Mouse (Mus musculus): ENCODE measurements around the gene Lmln. TPM values are rescaled to one million over a fixed set of nuclear protein-coding genes. Genes with fewer than 3 reads are reported as not detected.
A peak's percentile ranks its signal among the peaks of the same experiment; 100 is the strongest.

The Lmln gene
- polyA plus RNA-seq (2015; fragmentation: Nextera tagmentation; extraction: Ambion mirVana), result 3.4 and 4.5 TPM in 2 replicates

DNA sequence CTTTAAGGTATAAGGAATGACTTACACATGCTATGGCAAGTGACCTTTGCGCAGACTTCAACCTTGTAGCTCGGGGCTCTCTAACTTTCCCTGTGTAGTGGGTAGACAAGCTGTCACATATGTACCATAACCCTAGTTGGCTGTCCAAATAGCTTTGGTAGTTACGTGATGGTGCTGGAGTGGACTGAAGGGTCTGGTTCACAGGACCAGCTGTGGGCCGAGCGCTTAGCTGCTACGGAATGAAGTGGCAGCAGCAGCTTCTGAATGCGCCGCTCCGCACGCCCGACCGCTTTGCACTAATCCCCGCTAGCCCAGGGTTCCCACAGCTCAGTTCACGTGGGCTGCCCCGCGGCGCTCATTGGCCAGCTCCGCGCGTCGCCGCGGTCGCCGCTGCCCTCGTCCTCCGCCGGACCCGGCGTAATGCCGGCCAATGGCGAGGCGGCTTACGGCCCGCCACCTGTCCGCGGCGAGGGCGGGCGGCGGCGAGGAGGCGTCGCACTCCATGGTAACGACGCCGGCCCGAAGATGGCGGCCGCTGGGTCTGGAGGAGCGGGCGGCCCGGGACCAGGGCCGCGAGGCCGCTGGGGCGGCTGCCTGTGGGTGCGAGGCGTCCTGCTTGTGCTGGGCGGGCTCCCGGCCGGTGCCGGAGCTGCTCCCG, at the start of gene Lmln:
TSS of gene Lmln (plus strand) at position 498 of the 658 bp plus-strand sequence.
- H3K4me1 ChIP-seq (replicated peaks; ENCODE audit: control insufficient read depth, insufficient read depth, low read length), result peaks cover 30% of the 10 kb centered on the region
- peak within 1 kb of the TSS; percentile 77 for H3K4me2 ChIP-seq (ENCODE audit: low read length)
- no peaks in the 10 kb centered on the region for H3K9me3 ChIP-seq (ENCODE audit: control insufficient read depth, low read length)
- H3K27me3 ChIP-seq (replicated peaks; ENCODE audit: control insufficient read depth, insufficient read depth, low read length), result no peaks in the 10 kb centered on the region
- whole genome bisulfite sequencing, result under 1% methylated on average over 57 of the region's 64 CpGs
- peak within 1 kb of the TSS; percentile 87 for H3K4me3 ChIP-seq (replicated peaks; ENCODE audit: low read length)
- ATAC-seq, result peak; percentile 98
- H3K9ac ChIP-seq (replicated peaks; ENCODE audit: low read depth, low read length), result peak within 1 kb of the TSS; percentile 85
- peaks cover 25% of the 10 kb centered on the region for H3K36me3 ChIP-seq (ENCODE audit: control insufficient read depth, insufficient read depth)
- peak within 1 kb of the TSS; percentile 83 for H3K27ac ChIP-seq (ENCODE audit: low read length)

DNA sequence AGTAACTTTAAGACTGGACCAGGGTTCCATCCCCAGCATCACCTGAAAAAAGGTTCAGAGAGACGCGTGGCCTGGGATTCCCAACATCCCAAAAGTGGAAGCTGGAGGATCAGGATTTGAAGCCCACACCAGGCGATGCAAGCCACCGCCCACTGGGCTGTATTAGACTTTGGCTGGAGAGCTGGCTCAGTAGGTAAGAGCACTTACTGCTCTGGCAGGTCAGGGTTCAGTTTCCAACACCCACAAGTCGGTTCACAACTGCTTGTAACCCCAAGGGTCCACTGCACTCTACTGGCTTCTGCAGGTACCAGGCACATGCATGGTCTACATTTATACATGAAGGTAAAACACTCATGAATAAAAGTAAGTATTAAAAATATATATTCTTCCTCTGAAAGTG, 48.5 kb upstream of the Lmln start:
- WGBS, result 92% methylated on average over 5 of the region's 5 CpGs
- no peak for ATAC-seq
- H3K4me2 ChIP-seq (ENCODE audit: low read length), result no peak overlapping the region
- H3K27ac ChIP-seq (ENCODE audit: low read length), result no peak overlapping the region
- no peaks in the 10 kb centered on the region for H3K4me1 ChIP-seq (replicated peaks; ENCODE audit: control insufficient read depth, insufficient read depth, low read length)
- no peak overlapping the region for H3K4me3 ChIP-seq (replicated peaks; ENCODE audit: low read length)
- H3K27me3 ChIP-seq (replicated peaks; ENCODE audit: control insufficient read depth, insufficient read depth, low read length), result no peaks in the 10 kb centered on the region
- no peaks in the 10 kb centered on the region for H3K9me3 ChIP-seq (ENCODE audit: control insufficient read depth, low read length)
- H3K9ac ChIP-seq (replicated peaks; ENCODE audit: low read depth, low read length), result no peak overlapping the region
- H3K36me3 ChIP-seq (ENCODE audit: control insufficient read depth, insufficient read depth), result peaks cover 13% of the 10 kb centered on the region

DNA sequence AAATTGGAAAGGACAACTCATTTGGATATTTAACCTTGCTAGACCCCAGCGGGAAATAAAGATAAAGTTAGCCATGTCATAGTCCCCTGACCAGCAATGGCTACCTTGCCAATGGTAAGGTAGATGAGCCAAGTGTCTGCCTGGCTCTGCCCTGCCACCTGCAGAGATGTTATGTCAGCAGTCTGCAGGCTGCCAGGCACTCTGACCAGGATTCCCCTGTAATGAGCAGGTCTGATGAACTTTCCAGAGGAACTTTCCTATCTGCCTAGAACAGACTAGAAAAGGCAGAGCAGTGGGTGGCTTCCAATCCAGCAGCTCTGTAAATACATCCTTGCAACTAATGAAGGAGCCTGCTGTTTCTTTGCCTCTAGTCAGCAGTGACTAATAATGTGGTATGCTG, 47.4 kb upstream of the Lmln start:
- H3K9ac ChIP-seq (replicated peaks; ENCODE audit: low read depth, low read length), result no peak overlapping the region
- no peak overlapping the region for H3K4me2 ChIP-seq (ENCODE audit: low read length)
- WGBS, result 93% methylated on average over 1 of the region's 1 CpGs
- no peak overlapping the region for H3K27ac ChIP-seq (ENCODE audit: low read length)
- no peak for ATAC-seq
- no peak overlapping the region for H3K4me3 ChIP-seq (replicated peaks; ENCODE audit: low read length)
- H3K9me3 ChIP-seq (ENCODE audit: control insufficient read depth, low read length), result no peaks in the 10 kb centered on the region
- peaks cover 13% of the 10 kb centered on the region for H3K36me3 ChIP-seq (ENCODE audit: control insufficient read depth, insufficient read depth)
- H3K4me1 ChIP-seq (replicated peaks; ENCODE audit: control insufficient read depth, insufficient read depth, low read length), result no peaks in the 10 kb centered on the region
- no peaks in the 10 kb centered on the region for H3K27me3 ChIP-seq (replicated peaks; ENCODE audit: control insufficient read depth, insufficient read depth, low read length)

DNA sequence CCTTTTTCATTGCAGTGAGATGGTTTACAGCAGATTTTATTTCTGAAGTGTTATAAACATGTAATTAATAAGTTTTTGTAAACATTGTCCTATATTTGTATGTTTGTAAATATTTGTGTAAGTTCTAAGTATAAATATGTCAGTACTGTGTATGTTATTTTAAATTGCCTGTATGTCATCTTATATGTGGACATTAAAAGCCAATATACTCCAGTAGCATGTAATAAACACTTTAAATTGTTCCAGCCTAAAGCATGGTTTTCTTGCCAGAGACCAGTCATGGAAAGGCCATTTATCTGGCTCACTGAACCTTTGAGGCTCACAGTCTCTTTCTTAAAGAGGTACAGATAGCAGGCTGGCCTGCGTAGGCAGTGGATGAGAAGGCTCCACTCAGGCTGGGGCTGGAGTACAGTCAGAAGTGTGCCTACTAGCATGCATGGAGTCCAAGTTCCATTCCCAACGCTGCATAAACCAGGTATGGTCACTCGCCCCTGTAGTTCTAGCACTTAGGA, 46.9 kb upstream of the Lmln start:
- no peak for ATAC-seq
- H3K36me3 ChIP-seq (ENCODE audit: control insufficient read depth, insufficient read depth), result peaks cover 7% of the 10 kb centered on the region; the same call in 1 of the 2 replicates
- no peak overlapping the region for H3K4me2 ChIP-seq (ENCODE audit: low read length)
- no peaks in the 10 kb centered on the region for H3K27me3 ChIP-seq (replicated peaks; ENCODE audit: control insufficient read depth, insufficient read depth, low read length)
- no peaks in the 10 kb centered on the region for H3K4me1 ChIP-seq (replicated peaks; ENCODE audit: control insufficient read depth, insufficient read depth, low read length)
- H3K4me3 ChIP-seq (replicated peaks; ENCODE audit: low read length), result no peak overlapping the region
- WGBS, result 93% methylated on average over 3 of the region's 3 CpGs
- no peak overlapping the region for H3K9ac ChIP-seq (replicated peaks; ENCODE audit: low read depth, low read length)
- no peaks in the 10 kb centered on the region for H3K9me3 ChIP-seq (ENCODE audit: control insufficient read depth, low read length)
- H3K27ac ChIP-seq (ENCODE audit: low read length), result no peak overlapping the region

DNA sequence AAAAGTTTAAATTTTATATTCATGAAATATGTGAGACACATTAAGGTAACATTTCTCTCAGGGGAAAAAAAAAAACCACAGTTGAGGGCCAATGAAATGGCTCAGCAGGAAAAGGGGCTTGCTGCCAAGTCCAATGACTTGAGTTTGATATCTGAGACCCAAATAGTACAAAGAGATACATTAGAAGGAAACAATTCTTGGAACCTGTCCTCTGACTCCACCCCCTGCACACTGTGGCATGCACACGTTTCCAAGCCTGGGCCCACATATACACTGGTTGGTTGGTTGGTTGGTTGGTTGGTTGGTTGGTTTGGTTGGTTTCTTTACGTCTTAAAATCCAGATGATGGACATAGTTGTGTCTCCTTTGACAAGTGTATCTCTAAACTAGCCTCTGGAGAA, 46.3 kb upstream of the Lmln start:
- Histone ChIP-seq H3K4me2 (ENCODE audit: low read length) (no peak overlapping the region), H3K9me3 (ENCODE audit: control insufficient read depth, low read length) (no peaks in the 10 kb centered on the region), H3K9ac (replicated peaks; ENCODE audit: low read depth, low read length) (no peak overlapping the region), H3K4me1 (replicated peaks; ENCODE audit: control insufficient read depth, insufficient read depth, low read length) (no peaks in the 10 kb centered on the region), H3K36me3 (ENCODE audit: control insufficient read depth, insufficient read depth) (peaks cover 7% of the 10 kb centered on the region; the same call in 1 of the 2 replicates), H3K27me3 (replicated peaks; ENCODE audit: control insufficient read depth, insufficient read depth, low read length) (no peaks in the 10 kb centered on the region), H3K27ac (ENCODE audit: low read length) (no peak overlapping the region), H3K4me3 (replicated peaks; ENCODE audit: low read length) (no peak overlapping the region)
- 84% methylated on average over 2 of the region's 2 CpGs for WGBS
- ATAC-seq, result no peak

DNA sequence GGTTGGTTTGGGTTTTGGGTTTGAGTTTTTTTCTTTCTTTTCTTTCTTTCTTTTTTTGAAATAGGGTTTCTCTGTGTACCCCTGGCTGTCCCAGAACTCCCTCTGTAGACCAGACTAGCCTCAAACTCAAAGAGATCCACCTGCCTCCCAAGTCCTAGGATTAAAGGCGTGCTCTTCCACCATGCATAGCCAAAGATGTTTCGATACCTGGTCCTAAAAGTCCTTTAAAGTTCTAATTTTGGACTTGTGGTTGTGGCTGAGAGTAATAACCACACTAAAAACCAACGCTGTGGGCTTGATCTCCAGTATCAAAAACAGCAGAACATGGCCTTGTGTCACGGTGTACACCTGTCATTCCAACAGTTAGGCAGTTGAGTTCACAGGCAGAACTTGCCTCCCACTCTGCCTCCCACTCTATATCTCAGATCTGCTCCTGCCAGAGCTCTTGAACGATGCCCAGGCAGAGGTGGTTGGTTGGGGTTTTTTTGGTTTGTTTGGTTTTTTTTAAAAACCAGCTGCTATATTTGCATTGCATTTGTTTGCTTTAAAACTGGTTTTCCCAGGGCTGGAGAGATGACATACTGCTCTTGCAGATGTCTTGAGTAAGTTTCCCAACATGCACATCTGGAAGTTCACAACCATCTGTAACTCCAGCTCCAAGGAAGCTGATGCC, 44.5 kb upstream of the Lmln start:
- Histone ChIP-seq H3K9ac (replicated peaks; ENCODE audit: low read depth, low read length) (no peak overlapping the region), H3K4me1 (replicated peaks; ENCODE audit: control insufficient read depth, insufficient read depth, low read length) (no peaks in the 10 kb centered on the region), H3K27ac (ENCODE audit: low read length) (no peak overlapping the region), H3K4me2 (ENCODE audit: low read length) (no peak overlapping the region), H3K9me3 (ENCODE audit: control insufficient read depth, low read length) (no peaks in the 10 kb centered on the region), H3K4me3 (replicated peaks; ENCODE audit: low read length) (no peak overlapping the region), H3K36me3 (ENCODE audit: control insufficient read depth, insufficient read depth) (peaks cover under 1% of the 10 kb centered on the region; the same call in 1 of the 2 replicates), H3K27me3 (replicated peaks; ENCODE audit: control insufficient read depth, insufficient read depth, low read length) (no peaks in the 10 kb centered on the region)
- 94% methylated on average over 5 of the region's 5 CpGs for WGBS
- ATAC-seq, result no peak

DNA sequence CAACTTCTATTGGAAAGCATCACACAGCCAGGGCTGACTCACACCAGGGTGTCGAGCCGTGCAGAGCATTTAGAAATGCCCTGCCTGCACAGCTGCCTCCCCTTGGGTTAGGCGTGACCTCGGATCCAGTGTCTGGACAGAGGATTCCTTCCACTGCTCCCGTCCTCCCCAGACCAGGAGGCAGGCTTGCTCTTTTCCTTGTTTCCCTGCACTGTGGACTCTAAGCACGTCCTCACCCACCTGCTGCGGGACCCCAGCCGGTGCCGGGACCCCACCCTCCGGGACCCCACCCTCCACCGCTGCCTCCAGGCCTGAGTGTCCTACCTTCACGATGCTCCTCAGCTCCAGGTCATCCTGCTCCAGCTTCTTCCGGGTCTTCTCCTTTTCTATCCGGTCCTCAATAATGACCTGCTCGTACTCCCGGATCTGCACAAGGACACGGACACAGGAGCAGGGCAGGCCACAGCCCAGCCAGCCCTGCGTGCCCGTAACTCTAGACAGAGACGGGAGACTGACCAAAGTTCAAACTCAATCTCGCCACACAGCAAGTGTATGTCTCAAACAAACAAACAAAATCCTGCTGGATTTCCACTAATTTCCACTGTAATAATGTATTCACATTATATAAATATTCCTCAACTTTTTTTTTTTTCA, 43.1 kb upstream of the Lmln start:
- Histone ChIP-seq H3K4me1 (replicated peaks; ENCODE audit: control insufficient read depth, insufficient read depth, low read length) (no peaks in the 10 kb centered on the region), H3K27ac (ENCODE audit: low read length) (no peak overlapping the region), H3K27me3 (replicated peaks; ENCODE audit: control insufficient read depth, insufficient read depth, low read length) (no peaks in the 10 kb centered on the region), H3K4me2 (ENCODE audit: low read length) (no peak overlapping the region), H3K9ac (replicated peaks; ENCODE audit: low read depth, low read length) (no peak overlapping the region), H3K9me3 (ENCODE audit: control insufficient read depth, low read length) (no peaks in the 10 kb centered on the region), H3K36me3 (ENCODE audit: control insufficient read depth, insufficient read depth) (no peaks in the 10 kb centered on the region), H3K4me3 (replicated peaks; ENCODE audit: low read length) (no peak overlapping the region)
- WGBS, result 82% methylated on average over 21 of the region's 21 CpGs
- ATAC-seq, result no peak

DNA sequence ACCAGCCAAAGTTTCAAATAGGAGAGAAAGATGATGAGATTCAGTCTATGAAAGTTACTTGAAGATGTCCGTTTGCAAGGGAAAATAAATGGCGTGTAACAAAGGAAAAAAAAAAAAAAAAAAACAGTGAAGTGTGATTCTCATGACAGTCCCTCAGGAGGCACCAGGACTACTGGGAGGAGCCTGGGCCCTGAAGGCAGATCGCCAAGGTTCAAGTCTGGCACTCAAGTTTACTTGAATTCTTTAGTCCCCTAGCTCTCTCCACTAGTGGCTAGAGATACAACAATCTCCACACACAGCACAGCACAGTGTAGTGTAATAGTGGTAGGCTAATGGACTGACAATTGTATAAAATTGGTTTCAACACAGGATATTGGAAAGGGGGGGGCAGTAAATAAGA, 40.9 kb upstream of the Lmln start:
- 80% methylated on average over 3 of the region's 3 CpGs for WGBS
- H3K9ac ChIP-seq (replicated peaks; ENCODE audit: low read depth, low read length), result no peak overlapping the region
- no peaks in the 10 kb centered on the region for H3K36me3 ChIP-seq (ENCODE audit: control insufficient read depth, insufficient read depth)
- H3K27ac ChIP-seq (ENCODE audit: low read length), result no peak overlapping the region
- ATAC-seq, result no peak
- no peaks in the 10 kb centered on the region for H3K4me1 ChIP-seq (replicated peaks; ENCODE audit: control insufficient read depth, insufficient read depth, low read length)
- H3K9me3 ChIP-seq (ENCODE audit: control insufficient read depth, low read length), result no peaks in the 10 kb centered on the region
- no peaks in the 10 kb centered on the region for H3K27me3 ChIP-seq (replicated peaks; ENCODE audit: control insufficient read depth, insufficient read depth, low read length)
- no peak overlapping the region for H3K4me3 ChIP-seq (replicated peaks; ENCODE audit: low read length)
- no peak overlapping the region for H3K4me2 ChIP-seq (ENCODE audit: low read length)

DNA sequence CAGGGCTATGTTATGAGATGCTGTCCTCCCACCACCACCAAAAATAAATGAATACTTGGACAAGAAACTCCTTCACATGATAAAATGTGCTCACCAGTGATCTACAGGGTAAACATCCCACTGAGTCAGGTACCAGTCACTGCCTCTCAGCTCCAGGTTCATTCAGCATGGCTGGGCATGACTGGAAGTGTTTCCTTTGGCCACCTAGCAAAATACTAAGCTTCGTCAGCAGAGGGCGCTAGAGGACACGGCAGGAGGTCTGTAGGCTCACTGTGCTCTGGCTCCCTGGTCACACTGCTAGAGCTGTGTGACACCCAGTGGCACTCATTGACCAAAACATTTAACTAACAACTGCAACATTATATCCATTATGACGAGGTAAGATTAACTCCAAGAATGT, 38.6 kb upstream of the Lmln start:
- H3K36me3 ChIP-seq (ENCODE audit: control insufficient read depth, insufficient read depth), result no peaks in the 10 kb centered on the region
- no peak overlapping the region for H3K27ac ChIP-seq (ENCODE audit: low read length)
- no peak overlapping the region for H3K9ac ChIP-seq (replicated peaks; ENCODE audit: low read depth, low read length)
- H3K27me3 ChIP-seq (replicated peaks; ENCODE audit: control insufficient read depth, insufficient read depth, low read length), result no peaks in the 10 kb centered on the region
- H3K4me3 ChIP-seq (replicated peaks; ENCODE audit: low read length), result no peak overlapping the region
- WGBS, result 5% methylated on average over 4 of the region's 4 CpGs
- H3K4me2 ChIP-seq (ENCODE audit: low read length), result no peak overlapping the region
- no peaks in the 10 kb centered on the region for H3K9me3 ChIP-seq (ENCODE audit: control insufficient read depth, low read length)
- 0 out of 2 replicates have a peak, but pooled peaks have one; percentile 33 for ATAC-seq
- no peaks in the 10 kb centered on the region for H3K4me1 ChIP-seq (replicated peaks; ENCODE audit: control insufficient read depth, insufficient read depth, low read length)

Data from forebrain, embryonic 16.5 days (tissue).